Mouse (Mus musculus): ENCODE measurements around the gene Fkbp9. TPM values are rescaled to one million over a fixed set of nuclear protein-coding genes. Genes with fewer than 3 reads are reported as not detected.
A peak's percentile ranks its signal among the peaks of the same experiment; 100 is the strongest.
"Not testable (repeated sequence)": the region's sequence is repeated elsewhere in the genome, so short reads cannot be mapped to it uniquely, and the experiment has no call there.

Gene Fkbp9
- polyA plus RNA-seq, 1 experiment = 0.94 TPM

- Histone ChIP-seq H3K4me3 (replicated peaks) (peak overlapping the region; percentile 50), H3K36me3 (replicated peaks; ENCODE audit: low read length) (no peaks in the 10 kb centered on the region), H3K4me1 (peaks cover 27% of the 10 kb centered on the region), H3K27me3 (replicated peaks) (no peaks in the 10 kb centered on the region), H3K9me3 (peaks cover 3% of the 10 kb centered on the region; the same call in 1 of the 2 replicates)
- TF ChIP-seq GATA1 (IDR thresholded peaks at IDR 0.05; ENCODE audit: borderline replicate concordance, low read length) (no peak), FLI1 (IDR thresholded peaks at IDR 0.05; ENCODE audit: low read length) (no peak)
These were observed 28.5 kb downstream of the Fkbp9 start for GRCm38 (mm10) chr6:56860205-56860848.

DNA sequence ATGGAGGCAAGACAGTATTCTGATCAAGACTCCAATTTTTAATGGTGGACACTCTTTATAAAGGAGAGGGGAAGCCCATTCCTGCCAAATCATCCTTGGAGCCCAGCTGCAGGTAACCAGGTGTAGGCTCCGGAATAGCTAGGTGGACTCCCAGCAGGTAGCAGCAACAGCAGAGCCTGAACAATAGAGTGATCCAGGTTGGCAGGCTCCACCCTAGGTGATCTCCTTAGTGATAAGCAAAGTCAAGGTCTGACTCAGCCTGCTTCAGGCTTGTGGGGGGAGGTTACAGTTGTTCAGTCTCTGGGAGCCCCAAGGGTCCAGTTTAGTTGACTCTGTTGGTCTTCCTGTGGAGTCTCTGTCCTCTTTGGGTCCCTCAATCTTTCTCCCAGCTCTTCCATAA lies 35.0 kb downstream of the Fkbp9 start:
- H3K36me3 ChIP-seq (replicated peaks; ENCODE audit: low read length); H3K4me3 ChIP-seq (replicated peaks); H3K9me3 ChIP-seq; H3K27me3 ChIP-seq (replicated peaks): not testable (repeated sequence)
- peaks cover 42% of the 10 kb centered on the region for H3K4me1 ChIP-seq

- TF ChIP-seq GATA1 (IDR thresholded peaks at IDR 0.05; ENCODE audit: borderline replicate concordance, low read length) (no peak), FLI1 (IDR thresholded peaks at IDR 0.05; ENCODE audit: low read length) (no peak)
- Histone ChIP-seq H3K9me3 (no peaks in the 10 kb centered on the region), H3K4me1 (peaks cover 54% of the 10 kb centered on the region), H3K36me3 (replicated peaks; ENCODE audit: low read length) (no peaks in the 10 kb centered on the region), H3K27me3 (replicated peaks) (no peaks in the 10 kb centered on the region), H3K4me3 (replicated peaks) (no peak overlapping the region)
These were observed 36.7 kb downstream of the Fkbp9 start for GRCm38 (mm10) chr6:56868565-56868964.

DNA sequence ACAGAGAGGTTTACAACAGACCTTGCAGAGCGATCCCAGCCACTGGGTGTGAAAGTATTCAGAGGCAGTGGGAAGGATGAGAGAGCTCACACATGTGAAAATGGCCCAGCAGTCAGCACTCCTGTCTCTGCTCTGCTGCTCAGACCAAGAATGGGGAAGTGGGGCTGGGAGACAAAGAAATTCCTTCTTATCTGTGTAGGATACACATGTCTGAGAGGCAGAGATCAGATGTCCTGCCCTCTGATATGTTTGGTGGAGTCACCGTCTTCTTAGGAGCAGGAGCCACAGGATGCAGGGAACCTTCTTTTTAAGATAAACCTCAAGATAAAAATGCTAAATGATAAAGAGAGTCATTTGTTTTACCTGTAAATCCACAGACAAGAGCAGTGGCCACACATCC lies 38.2 kb downstream of the Fkbp9 start:
- Histone ChIP-seq H3K9me3 (no peaks in the 10 kb centered on the region), H3K4me1 (peaks cover 45% of the 10 kb centered on the region), H3K36me3 (replicated peaks; ENCODE audit: low read length) (no peaks in the 10 kb centered on the region), H3K4me3 (replicated peaks) (no peak overlapping the region), H3K27me3 (replicated peaks) (no peaks in the 10 kb centered on the region)
- no peak for TF ChIP-seq GATA1 (IDR thresholded peaks at IDR 0.05; ENCODE audit: borderline replicate concordance, low read length)
- TF ChIP-seq FLI1 (IDR thresholded peaks at IDR 0.05; ENCODE audit: low read length) = no peak

GRCm38 (mm10) chr6:56876870-56877269 lies 45.0 kb downstream of the Fkbp9 start:
- Histone ChIP-seq H3K4me3 (replicated peaks) (no peak overlapping the region), H3K4me1 (peaks cover 70% of the 10 kb centered on the region), H3K27me3 (replicated peaks) (no peaks in the 10 kb centered on the region), H3K9me3 (no peaks in the 10 kb centered on the region), H3K36me3 (replicated peaks; ENCODE audit: low read length) (peaks cover 34% of the 10 kb centered on the region)
- TF ChIP-seq FLI1 (IDR thresholded peaks at IDR 0.05; ENCODE audit: low read length) (no peak), GATA1 (IDR thresholded peaks at IDR 0.05; ENCODE audit: borderline replicate concordance, low read length) (no peak)

GRCm38 (mm10) chr6:56877985-56878384 lies 46.1 kb downstream of the Fkbp9 start:
- Histone ChIP-seq H3K27me3 (replicated peaks) (no peaks in the 10 kb centered on the region), H3K4me1 (peaks cover 69% of the 10 kb centered on the region), H3K36me3 (replicated peaks; ENCODE audit: low read length) (peaks cover 45% of the 10 kb centered on the region), H3K4me3 (replicated peaks) (no peak overlapping the region), H3K9me3 (no peaks in the 10 kb centered on the region)
- TF ChIP-seq FLI1 (IDR thresholded peaks at IDR 0.05; ENCODE audit: low read length) = no peak
- no peak for TF ChIP-seq GATA1 (IDR thresholded peaks at IDR 0.05; ENCODE audit: borderline replicate concordance, low read length)

- Histone ChIP-seq H3K36me3 (replicated peaks; ENCODE audit: low read length) (peaks cover 59% of the 10 kb centered on the region), H3K27me3 (replicated peaks) (no peaks in the 10 kb centered on the region)
These were observed 47.6 kb downstream of the Fkbp9 start for GRCm38 (mm10) chr6:56879352-56879955.

GRCm38 (mm10) chr6:56888561-56888960 lies 56.7 kb downstream of the Fkbp9 start:
- Histone ChIP-seq H3K9me3 (no peaks in the 10 kb centered on the region), H3K36me3 (replicated peaks; ENCODE audit: low read length) (peaks cover 98% of the 10 kb centered on the region), H3K4me3 (replicated peaks) (no peak overlapping the region), H3K4me1 (peaks cover 27% of the 10 kb centered on the region), H3K27me3 (replicated peaks) (no peaks in the 10 kb centered on the region)
- TF ChIP-seq GATA1 (IDR thresholded peaks at IDR 0.05; ENCODE audit: borderline replicate concordance, low read length) = no peak
- no peak for TF ChIP-seq FLI1 (IDR thresholded peaks at IDR 0.05; ENCODE audit: low read length)

More at GRCm38 (mm10) chr6:56879352-56879955, 47.6 kb downstream of the Fkbp9 start:
- Histone ChIP-seq H3K4me1 (peaks cover 77% of the 10 kb centered on the region), H3K4me3 (replicated peaks) (peak overlapping the region; percentile 73), H3K9me3 (no peaks in the 10 kb centered on the region)
- no peak for TF ChIP-seq GATA1 (IDR thresholded peaks at IDR 0.05; ENCODE audit: borderline replicate concordance, low read length)
- no peak for TF ChIP-seq FLI1 (IDR thresholded peaks at IDR 0.05; ENCODE audit: low read length)

- no peaks in the 10 kb centered on the region for H3K27me3 ChIP-seq (replicated peaks)
- no peak overlapping the region for H3K4me3 ChIP-seq (replicated peaks)
- peaks cover 38% of the 10 kb centered on the region for H3K4me1 ChIP-seq
- no peaks in the 10 kb centered on the region for H3K9me3 ChIP-seq
- peaks cover 98% of the 10 kb centered on the region for H3K36me3 ChIP-seq (replicated peaks; ENCODE audit: low read length)
- no peak for TF ChIP-seq FLI1 (IDR thresholded peaks at IDR 0.05; ENCODE audit: low read length)
- TF ChIP-seq GATA1 (IDR thresholded peaks at IDR 0.05; ENCODE audit: borderline replicate concordance, low read length) = no peak
These were observed 58.9 kb downstream of the Fkbp9 start for GRCm38 (mm10) chr6:56890762-56891161.

- Histone ChIP-seq H3K4me3 (replicated peaks) (peak overlapping the region; percentile 91), H3K36me3 (replicated peaks; ENCODE audit: low read length) (peaks cover 63% of the 10 kb centered on the region), H3K9me3 (no peaks in the 10 kb centered on the region), H3K4me1 (peaks cover 85% of the 10 kb centered on the region), H3K27me3 (replicated peaks) (no peaks in the 10 kb centered on the region)
- TF ChIP-seq FLI1 (IDR thresholded peaks at IDR 0.05; ENCODE audit: low read length) = no peak
- TF ChIP-seq GATA1 (IDR thresholded peaks at IDR 0.05; ENCODE audit: borderline replicate concordance, low read length) = no peak
These were observed 67.7 kb downstream of the Fkbp9 start for GRCm38 (mm10) chr6:56899601-56900000.
